Mouse (Mus musculus) ES-E14 (cell line): Measurements from ENCODE around the gene Trim17. TPM values are rescaled to one million over a fixed set of nuclear protein-coding genes. Genes with fewer than 3 reads are reported as not detected.

Source experiments
- DNase-seq: peaks from one replicate; pipeline ENCODE4 v3.0.0-alpha.2; 2013; ENCODE audit warnings: low read depth, low spot score
- H3K27ac ChIP-seq: 2 replicates; pipeline ENCODE4 v1.5.1; 2012; ENCODE audit warnings: low read depth, mild to moderate bottlenecking, low read length, moderate library complexity, mixed read lengths; ENCODE audit not compliant: poor library complexity, insufficient read depth, severe bottlenecking
- H3K36me3 ChIP-seq: 2 replicates; pipeline ENCODE4 v1.6.1; 2012; ENCODE audit warnings: mild to moderate bottlenecking, low read length, moderate library complexity, mixed read lengths; ENCODE audit not compliant: control insufficient read depth, poor library complexity, insufficient read depth, severe bottlenecking
- H3K4me1 ChIP-seq, 2 experiments: fragments of 150-350 bp in 1 of 2; sonication (generic) in 1 of 2; 2 replicates each; pipeline ENCODE4 v1.6.1; 2012; ENCODE audit warnings: low read length in 2 of 2, mild to moderate bottlenecking in 1 of 2, mixed read lengths in 1 of 2; ENCODE audit not compliant: control insufficient read depth in 2 of 2, insufficient read depth in 2 of 2, poor library complexity in 1 of 2
- H3K4me3 ChIP-seq, 2 experiments: fragments of 150-350 bp in 1 of 2; sonication (generic) in 1 of 2; 2 replicates each; pipeline ENCODE4 v1.5.1; 2012; ENCODE audit warnings: low read length in 2 of 2, low read depth in 1 of 2, mild to moderate bottlenecking in 1 of 2, mixed read lengths in 1 of 2; ENCODE audit not compliant: insufficient read depth in 1 of 2, poor library complexity in 1 of 2, severe bottlenecking in 1 of 2
- H3K9ac ChIP-seq: 2 replicates; pipeline ENCODE4 v1.6.1; 2012; ENCODE audit warnings: low read depth, mild to moderate bottlenecking, low read length, mixed read lengths; ENCODE audit not compliant: poor library complexity, insufficient read depth, severe bottlenecking
- H3K9me3 ChIP-seq: fragments of 150-350 bp; sonication (generic); 2 replicates; pipeline ENCODE4 v1.6.1; 2012; ENCODE audit warnings: low read depth, mild to moderate bottlenecking, low read length; ENCODE audit not compliant: control insufficient read depth, insufficient read depth
- CHD2 ChIP-seq: IDR thresholded peaks from 2 replicates; pipeline ENCODE4 v1.6.1; 2014; ENCODE audit warnings: mild to moderate bottlenecking, low read depth, low read length, inconsistent platforms
- HCFC1 ChIP-seq: IDR thresholded peaks from 2 replicates; pipeline ENCODE4 v1.6.1; 2012; ENCODE audit warnings: low read length, inconsistent platforms, borderline replicate concordance; ENCODE audit not compliant: insufficient read depth
- MAFK ChIP-seq: IDR thresholded peaks from 2 replicates; pipeline ENCODE4 v1.6.1; 2014; ENCODE audit warnings: mild to moderate bottlenecking, low read depth, low read length, inconsistent platforms; ENCODE audit not compliant: insufficient read depth
- ZC3H11A ChIP-seq: IDR thresholded peaks from 2 replicates; pipeline ENCODE4 v1.6.1; 2012; ENCODE audit warnings: low read depth, mild to moderate bottlenecking, inconsistent platforms, low read length, borderline replicate concordance
- ZNF384 ChIP-seq: IDR thresholded peaks from 2 replicates; pipeline ENCODE4 v1.6.1; 2012; ENCODE audit warnings: low read depth, low read length, inconsistent platforms
- in situ Hi-C, 2 experiments: fragments of 600-800 bp; cut with MboI; formaldehyde crosslinking; loops; one replicate each; pipeline ENCODE4 v1.15.1; 2025; ENCODE audit warnings: low sequenced_read_pairs in 2 of 2, inconsistent platforms in 1 of 2; ENCODE audit not compliant: unreplicated experiment in 2 of 2
- total RNA-seq: library from RNA; depleted of rRNA; stranded (reverse); fragments of 300-350 nt; gene quantifications from 2 replicates; pipeline ENCODE4 v1.2.3, GENCODE M21; 2012; rRNA removed

Gene Trim17
- total RNA-seq, 1 experiment = 0.40 TPM

DNA sequence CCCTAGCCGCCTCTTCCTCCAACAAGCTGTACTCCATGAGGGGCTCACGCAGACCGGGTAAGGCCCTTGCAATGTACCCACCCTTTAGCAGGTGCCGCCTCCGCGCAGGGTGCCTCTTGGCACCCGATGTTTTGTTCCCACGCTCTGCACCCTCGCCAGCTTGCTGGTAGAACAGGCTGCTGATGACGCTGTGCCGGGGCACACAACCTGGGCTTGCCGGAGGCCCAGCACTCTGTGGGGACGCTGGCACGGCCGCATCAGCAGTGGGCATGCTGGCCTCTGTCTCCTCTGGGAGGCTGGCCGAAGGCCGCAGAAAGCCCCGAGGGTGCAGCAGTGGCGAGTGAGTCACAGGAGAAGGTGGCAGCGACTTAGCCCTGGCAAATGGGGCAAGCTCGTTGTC lies 46.1 kb downstream of the Trim17 start:
- Histone ChIP-seq H3K36me3 (no peaks in the 10 kb centered on the region), H3K9me3 (no peaks in the 10 kb centered on the region), H3K4me3 (no peak overlapping the region), H3K27ac (no peak overlapping the region), H3K9ac (no peak overlapping the region), H3K4me1 (no peaks in the 10 kb centered on the region)
- TF ChIP-seq MAFK (no peak), ZNF384 (no peak), ZC3H11A (no peak), HCFC1 (no peak), CHD2 (no peak)
- DNase-seq = no peak
- in situ Hi-C loops = no loop called here

DNA sequence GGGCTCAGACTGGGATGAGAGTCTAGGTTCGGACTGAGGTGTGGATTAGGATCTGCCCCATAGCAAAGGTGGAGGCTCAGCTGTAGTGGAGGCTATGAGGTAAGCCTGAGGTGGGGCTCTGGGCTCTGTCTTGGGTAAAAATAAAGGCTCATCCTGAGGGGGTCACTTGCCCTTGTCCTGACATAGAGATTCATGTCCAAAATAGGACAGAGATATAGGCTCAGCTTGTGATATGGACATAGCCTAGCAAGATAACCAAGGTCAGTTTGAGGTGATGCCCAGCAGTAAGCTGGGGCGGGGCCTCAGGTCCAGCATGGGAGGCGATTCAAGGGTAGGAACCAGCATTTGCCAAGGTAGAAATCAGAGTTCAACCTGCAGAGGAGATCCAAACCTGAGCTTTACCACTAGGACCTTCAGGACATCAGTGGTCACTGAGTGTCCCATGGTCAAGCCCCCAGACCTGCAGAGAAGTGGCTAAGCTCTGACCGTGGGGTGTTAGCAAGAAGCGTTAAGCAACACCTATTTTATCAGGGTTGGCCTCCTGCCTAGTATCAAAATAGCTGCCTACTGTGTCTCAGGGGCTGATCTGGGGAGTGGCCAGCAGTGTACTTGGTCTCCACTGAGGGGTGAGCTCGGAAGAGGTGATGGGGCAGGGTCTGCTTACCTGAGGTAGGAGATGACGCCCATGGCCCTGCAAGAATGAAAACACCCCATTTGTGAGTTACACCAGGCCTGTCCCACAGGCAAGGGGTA lies 48.0 kb downstream of the Trim17 start:
- H3K9me3 ChIP-seq = no peaks in the 10 kb centered on the region
- H3K4me3 ChIP-seq = no peak overlapping the region
- DNase-seq = no peak
- no peak overlapping the region for H3K27ac ChIP-seq
- H3K36me3 ChIP-seq = no peaks in the 10 kb centered on the region
- in situ Hi-C loops = no loop called here
- no peaks in the 10 kb centered on the region for H3K4me1 ChIP-seq
- TF ChIP-seq ZC3H11A (no peak), ZNF384 (no peak), HCFC1 (no peak), CHD2 (no peak), MAFK (no peak)
- no peak overlapping the region for H3K9ac ChIP-seq

DNA sequence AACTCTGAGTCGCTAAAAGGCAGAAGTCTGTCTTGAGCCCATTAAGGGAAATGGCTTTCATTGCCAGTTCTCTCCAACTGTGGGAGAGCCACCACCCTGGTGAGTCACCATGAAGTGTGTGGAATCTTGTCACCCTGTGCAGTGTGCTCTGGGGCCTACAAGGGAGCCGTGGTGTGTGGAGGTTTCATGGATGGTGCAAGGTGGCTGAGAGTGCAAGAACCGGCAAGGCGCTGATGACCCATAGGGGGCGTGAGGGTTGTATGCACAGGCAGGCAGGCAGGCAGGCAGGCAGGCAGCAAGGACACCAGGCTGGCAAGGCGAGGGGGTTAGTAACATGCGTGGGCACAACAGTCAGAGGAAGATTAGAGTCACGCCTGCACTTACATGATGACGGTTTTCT lies 60.6 kb downstream of the Trim17 start:
- no peak for TF ChIP-seq HCFC1
- TF ChIP-seq CHD2 = no peak
- no peak for TF ChIP-seq ZC3H11A
- no peak for TF ChIP-seq ZNF384
- no peak for TF ChIP-seq MAFK
- in situ Hi-C loops = no loop called here
- DNase-seq = no peak
- Histone ChIP-seq H3K36me3 (no peaks in the 10 kb centered on the region), H3K4me3 (no peak overlapping the region), H3K9me3 (no peaks in the 10 kb centered on the region), H3K4me1 (no peaks in the 10 kb centered on the region), H3K27ac (no peak overlapping the region), H3K9ac (no peak overlapping the region)

Other genes with a start within 250 kb of the Trim17 start
- not detected in 2 replicates for gene Olfr318, start 230.7 kb upstream of the Trim17 start, total RNA-seq
- not detected in 2 replicates for gene Olfr317, start 215.5 kb upstream of the Trim17 start, total RNA-seq
- gene Olfr316, start 202.0 kb upstream of the Trim17 start, total RNA-seq = not detected in 2 replicates
- not detected in 2 replicates for gene Olfr315, start 181.5 kb upstream of the Trim17 start, total RNA-seq
- not detected in 2 replicates for gene Olfr314, start 171.7 kb upstream of the Trim17 start, total RNA-seq
- 2.3 and 2.7 TPM in 2 replicates for gene Fam183b, start 152.7 kb upstream of the Trim17 start, total RNA-seq
- gene Olfr313, start 139.7 kb upstream of the Trim17 start, total RNA-seq = not detected in 2 replicates
- not detected in 2 replicates for gene Olfr312, start 125.4 kb upstream of the Trim17 start, total RNA-seq
- gene Olfr311, start 115.4 kb upstream of the Trim17 start, total RNA-seq = not detected in 2 replicates
- gene Gm12258, start 107.5 kb upstream of the Trim17 start, total RNA-seq = 3.7 and 4.7 TPM in 2 replicates
- gene 2810021J22Rik, start 87.5 kb upstream of the Trim17 start, total RNA-seq = 5.3 and 5.7 TPM in 2 replicates
- gene Zfp39, start 50.5 kb upstream of the Trim17 start, total RNA-seq = 3.0 and 3.4 TPM in 2 replicates
- not detected in 2 replicates for gene Btnl10, start 36.8 kb upstream of the Trim17 start, total RNA-seq
- gene Rnf187, start 15.8 kb upstream of the Trim17 start, total RNA-seq = 104 and 115 TPM in 2 replicates
- gene Hist3h2ba, start 5.8 kb upstream of the Trim17 start, total RNA-seq = 109 and 141 TPM in 2 replicates
- 161 and 194 TPM in 2 replicates for gene Hist3h2a, start within 50 bp of the Trim17 start, total RNA-seq
- gene Trim11, start 23.4 kb downstream of the Trim17 start, total RNA-seq = 29.6 and 47.4 TPM in 2 replicates
- gene Obscn, start 181.7 kb downstream of the Trim17 start, total RNA-seq = 0.36 and 0.58 TPM in 2 replicates
- 3.2 and 4.7 TPM in 2 replicates for gene Iba57, start 209.1 kb downstream of the Trim17 start, total RNA-seq
- gene Gjc2, start 228.5 kb downstream of the Trim17 start, total RNA-seq = 0.26 TPM in 1 of 2 replicates, not detected in the other
- gene Guk1, start 237.5 kb downstream of the Trim17 start, total RNA-seq = 188 and 238 TPM in 2 replicates
- 66.4 TPM in 2 replicates for gene Mrpl55, start 247.8 kb downstream of the Trim17 start, total RNA-seq